Mouse (Mus musculus) right cerebral cortex, adult 18-20 months (tissue): ENCODE measurements around the gene Galm.

ENCODE experiments used
- DNase-seq: peaks from one replicate; pipeline ENCODE4 v3.0.0; 2022; ENCODE audit warnings: mixed read lengths

Gene Galm

GRCm38 (mm10) chr17:80129387-80129786, 2.1 kb downstream of the Galm start:
- DNase-seq, result no peak

GRCm38 (mm10) chr17:80130718-80131430, 3.6 kb downstream of the Galm start:
- no peak for DNase-seq

GRCm38 (mm10) chr17:80131431-80131766, 4.1 kb downstream of the Galm start:
- DNase-seq, result no peak

- DNase-seq, result no peak
Observed at GRCm38 (mm10) chr17:80131838-80132237, 4.6 kb downstream of the Galm start.

GRCm38 (mm10) chr17:80132502-80132901, 5.2 kb downstream of the Galm start:
- no peak for DNase-seq

GRCm38 (mm10) chr17:80138434-80139162, 11.3 kb downstream of the Galm start:
- DNase-seq, result no peak

DNA sequence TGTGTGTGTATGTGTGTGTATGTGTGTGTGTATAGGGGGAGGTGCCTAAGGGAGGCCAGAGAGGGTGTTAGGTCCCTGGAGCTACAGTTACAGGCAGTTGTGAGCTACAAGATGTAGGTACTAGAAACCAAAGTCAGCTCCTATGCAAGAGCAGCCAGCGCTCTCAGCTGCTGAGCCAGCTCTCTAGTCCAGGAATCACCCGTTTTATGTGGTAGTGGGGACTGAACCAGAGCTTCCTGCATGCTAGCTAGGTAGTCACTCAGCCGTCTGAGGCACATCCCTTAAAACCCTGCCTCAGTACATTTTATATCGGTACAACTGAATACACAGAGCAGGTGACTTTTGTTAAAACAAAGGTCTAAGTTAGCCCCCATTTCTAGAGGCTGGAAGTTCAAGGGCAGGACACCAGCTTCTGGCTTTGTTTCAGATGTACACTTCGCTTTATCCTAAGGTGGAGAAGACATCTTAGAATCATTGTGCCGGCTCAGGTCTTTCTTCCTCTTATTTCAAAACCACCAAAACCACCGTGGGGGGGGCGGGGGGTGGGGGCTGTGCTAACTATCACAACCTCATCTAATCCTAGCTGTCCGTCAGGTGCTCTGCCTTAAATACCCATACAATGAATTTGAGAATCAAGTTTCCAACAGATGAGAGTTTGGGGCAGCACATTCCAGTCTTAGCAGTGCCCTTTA, 12.6 kb downstream of the Galm start:
- DNase-seq, result no peak

DNA sequence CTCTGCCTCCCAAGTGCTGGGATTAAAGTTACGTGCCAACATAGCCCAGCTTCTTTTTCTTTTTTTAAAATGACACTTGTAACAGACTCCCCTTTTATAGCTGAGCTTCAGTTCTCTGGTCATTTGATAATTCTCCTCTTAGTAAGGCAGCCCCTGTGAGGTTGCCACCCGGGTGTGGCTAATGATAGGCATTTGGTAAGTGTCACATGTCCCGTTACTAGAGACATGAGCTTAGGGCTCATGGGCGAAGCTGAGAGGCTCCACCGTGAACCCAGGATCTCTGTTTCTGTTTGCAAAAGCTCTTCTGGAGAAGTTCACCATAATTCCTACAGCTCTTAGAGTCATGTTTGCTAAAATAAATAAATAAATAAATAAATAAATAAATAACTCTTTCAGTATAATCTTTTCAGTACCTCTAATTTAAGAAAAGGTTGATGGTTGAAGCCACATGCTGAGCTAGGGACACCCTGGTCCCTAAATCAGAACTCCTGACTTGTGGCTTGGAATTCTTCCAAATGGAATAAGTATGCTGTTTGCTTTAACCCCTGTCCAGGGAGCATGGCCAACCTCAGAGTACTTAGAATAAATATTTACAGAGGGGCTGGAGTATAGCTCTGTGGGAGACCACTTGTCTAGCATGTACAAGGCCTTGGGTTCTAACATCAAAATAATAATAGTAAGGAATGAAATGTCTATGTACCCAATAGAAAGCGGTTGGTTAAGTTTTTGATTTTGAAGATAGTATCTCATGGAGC, 16.4 kb downstream of the Galm start:
- DNase-seq, result no peak

DNA sequence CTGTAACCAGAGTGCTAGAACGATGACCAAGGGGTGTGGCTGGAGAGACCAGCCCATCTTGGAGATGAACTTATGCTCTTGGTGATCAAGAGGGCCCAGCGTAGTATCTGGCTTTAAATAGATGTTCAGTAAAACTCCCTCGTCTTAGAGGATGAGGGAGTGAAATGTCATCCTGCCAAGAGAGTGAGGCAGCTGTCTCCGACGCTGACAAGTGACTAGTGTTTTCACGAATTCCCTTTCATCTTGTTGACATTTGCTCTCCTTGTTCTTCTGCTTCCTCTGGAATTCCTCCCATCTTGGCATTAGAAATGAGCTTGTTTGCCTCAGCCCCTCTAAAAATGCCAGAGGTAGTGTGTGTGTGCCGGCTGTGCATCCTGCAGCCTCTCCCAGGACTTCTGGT, 17.9 kb downstream of the Galm start:
- DNase-seq, result no peak

DNA sequence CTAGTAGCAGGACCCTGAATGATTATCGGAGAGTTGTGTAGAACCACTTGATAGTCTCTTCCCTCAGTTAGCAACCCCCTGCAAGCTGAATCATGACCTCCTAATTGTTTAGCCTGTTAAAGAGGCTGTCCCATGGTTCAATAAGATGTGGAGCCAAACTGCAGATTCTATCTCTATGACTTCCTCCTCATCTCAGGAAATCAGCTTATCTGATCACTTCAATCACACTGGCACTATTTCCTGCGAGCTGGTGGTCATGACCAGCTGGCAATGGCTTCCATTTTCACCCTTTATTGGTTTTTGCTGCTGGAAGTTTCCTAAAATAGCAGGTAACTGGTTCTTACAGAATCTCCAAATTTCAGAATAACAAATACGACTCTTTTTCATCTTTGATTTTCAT, 18.5 kb downstream of the Galm start:
- DNase-seq, result no peak

DNA sequence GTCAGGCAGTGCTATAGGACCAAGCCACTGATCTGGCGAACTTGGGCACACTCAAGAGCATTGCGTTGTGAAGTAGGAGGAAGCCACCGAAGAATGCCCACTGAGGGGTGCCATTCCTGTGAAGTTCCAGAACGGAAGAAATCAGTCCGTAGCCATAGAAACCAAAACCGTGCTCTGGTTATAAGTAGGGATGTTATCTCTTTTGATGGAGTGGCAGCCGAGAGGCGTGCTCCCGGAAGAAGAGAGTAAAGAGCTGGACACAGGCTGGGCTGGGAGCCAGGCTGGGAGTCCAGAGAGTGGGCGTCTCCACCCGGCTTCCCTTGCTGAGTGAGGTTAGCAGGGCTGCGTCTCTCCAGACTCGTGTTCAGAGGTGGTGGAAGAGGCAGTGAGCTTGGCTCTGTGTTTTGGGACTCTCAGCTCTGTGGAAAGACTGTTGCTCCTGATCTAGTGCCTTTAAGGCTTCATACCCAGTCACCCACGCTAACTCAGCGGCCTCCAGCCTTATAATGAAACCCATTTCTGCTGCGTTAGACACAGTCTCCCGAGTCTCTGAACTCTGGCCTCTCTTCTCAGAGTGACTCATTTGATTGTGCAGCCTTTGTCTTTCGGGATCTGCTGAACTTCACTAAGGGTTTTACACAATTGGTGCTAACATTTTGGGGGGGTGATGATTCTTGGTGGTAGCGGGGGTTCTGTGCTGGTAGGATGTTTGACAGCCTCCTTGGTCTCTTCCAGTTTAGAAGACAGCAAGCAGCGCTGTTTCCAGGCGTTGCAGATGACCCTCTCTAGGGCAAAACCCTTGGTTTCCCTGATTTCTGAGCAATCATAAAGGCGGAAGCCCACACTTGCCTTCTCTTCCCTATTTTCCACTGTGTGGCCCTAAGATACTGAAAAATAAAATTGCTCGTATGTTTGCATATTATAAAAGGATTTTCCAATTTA, 21.1 kb downstream of the Galm start:
- DNase-seq, result peak; percentile 66

- DNase-seq, result no peak
Observed at GRCm38 (mm10) chr17:80148995-80149388, 21.7 kb downstream of the Galm start.

DNA sequence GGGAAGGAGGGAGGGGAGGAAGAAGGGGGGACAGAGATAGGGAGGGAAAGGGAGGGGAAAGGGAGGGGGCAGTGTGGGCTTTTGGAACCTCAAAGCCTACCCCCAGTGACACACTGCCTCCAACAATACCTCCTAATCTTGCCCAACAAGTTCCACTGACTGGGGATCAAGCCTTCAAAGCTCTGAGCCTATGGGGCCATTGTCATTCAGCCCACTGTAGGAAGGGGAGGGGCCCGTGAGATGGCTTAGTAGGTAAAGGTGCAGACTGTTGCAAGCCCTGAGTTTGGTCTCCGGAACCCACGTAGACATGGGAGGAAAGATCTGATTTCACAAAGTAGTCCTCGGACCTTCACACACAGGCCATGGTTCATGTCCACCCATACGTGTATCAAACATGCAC, 24.1 kb downstream of the Galm start:
- no peak for DNase-seq

- no peak for DNase-seq
Observed at GRCm38 (mm10) chr17:80152767-80153630, 25.7 kb downstream of the Galm start.

GRCm38 (mm10) chr17:80153631-80154030, 26.4 kb downstream of the Galm start:
- DNase-seq, result no peak

GRCm38 (mm10) chr17:80156905-80157304, 29.6 kb downstream of the Galm start:
- no peak for DNase-seq

DNA sequence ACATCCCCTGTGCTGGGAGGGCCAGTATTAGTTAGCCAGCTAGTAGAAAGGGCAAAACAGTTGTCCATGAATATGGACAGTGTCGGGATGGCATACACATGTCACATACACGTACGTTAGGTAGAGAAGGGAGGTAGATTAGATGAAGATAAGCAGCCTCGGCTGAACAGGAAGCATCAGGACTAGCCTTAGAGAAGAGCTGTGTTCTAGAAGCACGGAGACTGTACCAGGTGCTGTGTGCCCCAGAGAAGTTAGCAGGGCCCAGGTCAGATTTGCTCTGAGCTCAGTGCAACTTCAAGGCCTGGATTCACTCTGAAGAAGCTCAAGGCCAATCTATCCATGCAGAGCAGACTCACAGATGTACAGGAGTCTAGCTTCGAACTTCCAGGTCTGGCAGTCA, 30.2 kb downstream of the Galm start:
- no peak for DNase-seq

GRCm38 (mm10) chr17:80160454-80160853, 33.2 kb downstream of the Galm start:
- peak; percentile 68 for DNase-seq

GRCm38 (mm10) chr17:80163991-80164390, 36.7 kb downstream of the Galm start:
- no peak for DNase-seq

- peak; percentile 91 for DNase-seq
Observed at GRCm38 (mm10) chr17:80165741-80166140, 38.5 kb downstream of the Galm start.

DNA sequence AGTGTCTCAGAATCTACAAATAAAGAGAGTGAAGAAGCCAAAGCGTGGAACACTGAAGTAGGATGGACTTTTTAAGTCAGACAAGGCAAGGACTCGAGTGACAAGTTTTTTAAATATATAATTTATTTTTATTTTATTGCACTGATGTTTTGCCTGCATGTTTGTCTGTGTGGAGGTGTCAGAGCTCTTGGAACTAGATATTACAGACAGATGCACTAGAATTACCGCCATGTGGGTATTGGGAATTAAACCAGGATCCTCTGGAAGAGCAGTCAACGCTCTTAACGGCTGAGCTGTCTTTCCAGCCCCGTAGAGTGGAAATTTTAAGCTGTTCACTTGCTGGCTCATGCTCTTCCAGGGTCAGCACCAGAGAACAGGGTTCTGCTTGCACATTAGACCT, 39.1 kb downstream of the Galm start:
- DNase-seq, result peak; percentile 31
